Mouse (Mus musculus) brain, embryonic 14.5 days (tissue): Measurements from ENCODE around the gene Mapk11.

Experiments used
- CTCF ChIP-seq: fragments of 200-500 bp; IDR thresholded peaks from 2 replicates; pipeline ENCODE4 v1.5.1; 2012; ENCODE audit warnings: inconsistent platforms, mild to moderate bottlenecking, moderate library complexity, borderline replicate concordance; ENCODE audit not compliant: insufficient read depth, insufficient read length; ENCODE audit errors: extremely low read depth
- POLR2A ChIP-seq: fragments of 200-500 bp; IDR thresholded peaks from 2 replicates; pipeline ENCODE4 v1.6.1; 2012; ENCODE audit warnings: mild to moderate bottlenecking, inconsistent platforms, borderline replicate concordance; ENCODE audit not compliant: poor library complexity, insufficient read depth, insufficient read length, severe bottlenecking; ENCODE audit errors: extremely low read depth

DNA sequence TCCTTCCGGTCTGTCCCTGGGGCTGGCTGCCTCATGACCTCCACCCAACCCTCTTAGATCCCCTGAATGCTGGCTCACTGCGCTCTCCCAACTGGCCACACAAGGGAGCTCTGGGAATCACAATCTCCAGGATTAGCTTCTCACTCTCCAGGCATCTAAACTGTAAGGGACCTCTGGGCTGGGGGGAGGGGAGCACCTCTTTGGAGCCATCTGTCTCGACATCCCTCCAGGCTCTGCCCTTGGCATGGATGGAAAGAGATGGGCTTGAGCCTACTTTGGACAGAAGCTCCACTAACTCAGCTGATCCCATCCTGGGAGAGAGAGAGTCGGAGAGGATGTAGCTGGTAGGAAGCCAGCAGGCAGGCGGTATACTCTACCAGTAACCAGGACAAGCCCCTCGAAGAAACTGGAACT lies 32.9 kb upstream of the Mapk11 start:
- TF ChIP-seq CTCF (no peak), POLR2A (no peak)
